Mouse (Mus musculus) ES-E14 (cell line): Measurements from ENCODE around the gene Wnt11. TPM values are rescaled to one million over a fixed set of nuclear protein-coding genes. Genes with fewer than 3 reads are reported as not detected.

Experiments used
- DNase-seq: peaks from one replicate; pipeline ENCODE4 v3.0.0-alpha.2; 2013; ENCODE audit warnings: low read depth, low spot score
- H3K27ac ChIP-seq: 2 replicates; pipeline ENCODE4 v1.5.1; 2012; ENCODE audit warnings: low read depth, mild to moderate bottlenecking, low read length, moderate library complexity, mixed read lengths; ENCODE audit not compliant: poor library complexity, insufficient read depth, severe bottlenecking
- H3K36me3 ChIP-seq: 2 replicates; pipeline ENCODE4 v1.6.1; 2012; ENCODE audit warnings: mild to moderate bottlenecking, low read length, moderate library complexity, mixed read lengths; ENCODE audit not compliant: control insufficient read depth, poor library complexity, insufficient read depth, severe bottlenecking
- H3K4me1 ChIP-seq, 2 experiments: fragments of 150-350 bp in 1 of 2; sonication (generic) in 1 of 2; 2 replicates each; pipeline ENCODE4 v1.6.1; 2012; ENCODE audit warnings: low read length in 2 of 2, mild to moderate bottlenecking in 1 of 2, mixed read lengths in 1 of 2; ENCODE audit not compliant: control insufficient read depth in 2 of 2, insufficient read depth in 2 of 2, poor library complexity in 1 of 2
- H3K4me3 ChIP-seq, 2 experiments: fragments of 150-350 bp in 1 of 2; sonication (generic) in 1 of 2; 2 replicates each; pipeline ENCODE4 v1.5.1; 2012; ENCODE audit warnings: low read length in 2 of 2, low read depth in 1 of 2, mild to moderate bottlenecking in 1 of 2, mixed read lengths in 1 of 2; ENCODE audit not compliant: insufficient read depth in 1 of 2, poor library complexity in 1 of 2, severe bottlenecking in 1 of 2
- H3K9ac ChIP-seq: 2 replicates; pipeline ENCODE4 v1.6.1; 2012; ENCODE audit warnings: low read depth, mild to moderate bottlenecking, low read length, mixed read lengths; ENCODE audit not compliant: poor library complexity, insufficient read depth, severe bottlenecking
- H3K9me3 ChIP-seq: fragments of 150-350 bp; sonication (generic); 2 replicates; pipeline ENCODE4 v1.6.1; 2012; ENCODE audit warnings: low read depth, mild to moderate bottlenecking, low read length; ENCODE audit not compliant: control insufficient read depth, insufficient read depth
- CHD2 ChIP-seq: IDR thresholded peaks from 2 replicates; pipeline ENCODE4 v1.6.1; 2014; ENCODE audit warnings: mild to moderate bottlenecking, low read depth, low read length, inconsistent platforms
- HCFC1 ChIP-seq: IDR thresholded peaks from 2 replicates; pipeline ENCODE4 v1.6.1; 2012; ENCODE audit warnings: low read length, inconsistent platforms, borderline replicate concordance; ENCODE audit not compliant: insufficient read depth
- MAFK ChIP-seq: IDR thresholded peaks from 2 replicates; pipeline ENCODE4 v1.6.1; 2014; ENCODE audit warnings: mild to moderate bottlenecking, low read depth, low read length, inconsistent platforms; ENCODE audit not compliant: insufficient read depth
- ZC3H11A ChIP-seq: IDR thresholded peaks from 2 replicates; pipeline ENCODE4 v1.6.1; 2012; ENCODE audit warnings: low read depth, mild to moderate bottlenecking, inconsistent platforms, low read length, borderline replicate concordance
- ZNF384 ChIP-seq: IDR thresholded peaks from 2 replicates; pipeline ENCODE4 v1.6.1; 2012; ENCODE audit warnings: low read depth, low read length, inconsistent platforms
- in situ Hi-C, 2 experiments: fragments of 600-800 bp; cut with MboI; formaldehyde crosslinking; loops; one replicate each; pipeline ENCODE4 v1.15.1; 2025; ENCODE audit warnings: low sequenced_read_pairs in 2 of 2, inconsistent platforms in 1 of 2; ENCODE audit not compliant: unreplicated experiment in 2 of 2
- total RNA-seq: library from RNA; depleted of rRNA; stranded (reverse); fragments of 300-350 nt; gene quantifications from 2 replicates; pipeline ENCODE4 v1.2.3, GENCODE M21; 2012

Gene Wnt11
- total RNA-seq, 1 experiment, result 3.5 TPM

GRCm38 (mm10) chr7:98888810-98889209, 53.9 kb downstream of the Wnt11 start:
- DNase-seq, result no peak
- Histone ChIP-seq H3K9ac (no peak overlapping the region), H3K27ac (no peak overlapping the region), H3K9me3 (no peaks in the 10 kb centered on the region), H3K36me3 (no peaks in the 10 kb centered on the region; the same call in 1 of the 2 replicates), H3K4me1 (no peaks in the 10 kb centered on the region), H3K4me3 (no peak overlapping the region)
- in situ Hi-C loops, result no loop called here
- TF ChIP-seq CHD2 (no peak), ZC3H11A (no peak), HCFC1 (no peak), MAFK (no peak), ZNF384 (no peak)

DNA sequence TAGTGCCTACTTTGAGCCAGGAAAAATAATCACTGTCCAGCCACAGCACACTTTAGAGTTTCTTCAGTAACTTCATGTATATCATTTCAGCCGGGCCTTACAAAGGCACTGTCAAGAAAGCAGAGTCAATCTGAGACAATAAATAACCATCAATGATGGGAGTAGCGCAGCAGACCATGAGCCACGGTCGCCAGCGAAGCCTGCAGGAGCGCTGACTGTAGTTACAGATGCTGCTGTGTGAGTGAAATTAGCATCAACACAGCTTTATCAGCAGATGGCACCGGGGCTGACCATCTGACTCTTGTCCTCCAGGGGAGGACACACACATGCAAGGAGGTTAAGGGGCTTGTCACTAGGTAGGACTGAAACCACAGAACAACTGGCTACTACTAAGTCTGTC, 54.3 kb downstream of the Wnt11 start:
- Histone ChIP-seq H3K9ac (no peak overlapping the region), H3K4me3 (no peak overlapping the region), H3K9me3 (no peaks in the 10 kb centered on the region), H3K36me3 (no peaks in the 10 kb centered on the region; the same call in 1 of the 2 replicates), H3K4me1 (no peaks in the 10 kb centered on the region), H3K27ac (no peak overlapping the region)
- DNase-seq, result no peak
- in situ Hi-C loops, result no loop called here
- TF ChIP-seq ZC3H11A, result no peak
- TF ChIP-seq ZNF384, result no peak
- no peak for TF ChIP-seq HCFC1
- no peak for TF ChIP-seq CHD2
- no peak for TF ChIP-seq MAFK

GRCm38 (mm10) chr7:98893144-98893543, 58.2 kb downstream of the Wnt11 start:
- no peak overlapping the region for H3K27ac ChIP-seq
- no peaks in the 10 kb centered on the region for H3K9me3 ChIP-seq
- H3K9ac ChIP-seq, result no peak overlapping the region
- DNase-seq, result no peak
- no peaks in the 10 kb centered on the region for H3K4me1 ChIP-seq
- in situ Hi-C loops, result no loop called here
- TF ChIP-seq MAFK (no peak), ZC3H11A (no peak), CHD2 (no peak), HCFC1 (no peak), ZNF384 (no peak)
- no peak overlapping the region for H3K4me3 ChIP-seq
- H3K36me3 ChIP-seq, result no peaks in the 10 kb centered on the region

DNA sequence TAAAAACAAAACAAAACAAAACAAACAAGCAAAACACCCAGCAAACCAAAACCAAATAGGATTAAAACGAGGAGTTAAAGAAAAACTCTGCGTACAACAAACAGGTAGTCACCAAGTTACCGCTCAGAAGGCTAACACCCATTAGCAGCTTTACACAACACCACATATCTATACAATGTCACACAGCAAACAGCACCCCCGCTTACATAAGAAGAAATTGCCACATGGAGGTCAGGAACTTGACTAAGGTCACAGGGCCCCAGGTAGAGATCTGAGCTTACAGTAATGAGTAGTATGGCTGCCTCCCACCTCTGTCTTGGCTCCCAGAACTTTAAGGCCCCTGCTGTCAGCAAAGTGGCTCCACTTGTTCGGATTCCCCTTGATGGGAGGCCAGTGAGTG, 59.4 kb downstream of the Wnt11 start:
- Histone ChIP-seq H3K9ac (no peak overlapping the region), H3K4me3 (no peak overlapping the region), H3K9me3 (no peaks in the 10 kb centered on the region), H3K4me1 (no peaks in the 10 kb centered on the region), H3K36me3 (no peaks in the 10 kb centered on the region), H3K27ac (no peak overlapping the region)
- TF ChIP-seq HCFC1 (no peak), ZNF384 (no peak), MAFK (no peak), CHD2 (no peak), ZC3H11A (no peak)
- DNase-seq, result no peak
- in situ Hi-C loops, result no loop called here

DNA sequence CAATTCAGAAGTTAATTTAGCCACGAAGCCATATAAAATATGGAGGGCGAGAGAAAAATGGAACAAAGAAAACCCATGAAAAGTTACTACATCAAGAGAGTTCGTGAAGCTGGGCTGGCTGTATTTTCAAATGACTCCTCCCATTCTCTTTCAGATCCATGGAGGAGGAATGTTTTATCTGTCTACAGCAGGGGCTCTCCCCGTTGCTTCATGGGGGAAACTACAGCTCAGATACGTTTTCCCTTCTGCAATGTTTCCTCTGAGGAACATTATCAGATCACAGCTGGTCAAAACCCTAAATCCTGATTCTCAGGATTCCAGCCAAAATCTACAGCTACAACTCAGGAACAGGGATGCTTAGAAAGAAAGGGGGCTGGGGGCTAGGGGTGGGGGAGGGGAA, 59.9 kb downstream of the Wnt11 start:
- Histone ChIP-seq H3K9ac (no peak overlapping the region), H3K9me3 (no peaks in the 10 kb centered on the region), H3K36me3 (no peaks in the 10 kb centered on the region), H3K4me3 (no peak overlapping the region), H3K4me1 (no peaks in the 10 kb centered on the region), H3K27ac (no peak overlapping the region)
- no peak for TF ChIP-seq MAFK
- in situ Hi-C loops, result no loop called here
- DNase-seq, result no peak
